Mouse (Mus musculus): ENCODE measurements around the gene Samd4.
A peak's percentile ranks its signal among the peaks of the same experiment; 100 is the strongest.

Samd4 gene

GRCm38 (mm10) chr14:46955574-46956043, 73.0 kb downstream of the Samd4 start:
- DNase-seq (ENCODE audit: low spot score) = no peak

- DNase-seq (ENCODE audit: low spot score) = no peak
Observed at GRCm38 (mm10) chr14:46956121-46956520, 73.5 kb downstream of the Samd4 start.

- no peak for DNase-seq (ENCODE audit: low spot score)
Observed at GRCm38 (mm10) chr14:46959166-46959721, 76.6 kb downstream of the Samd4 start.

GRCm38 (mm10) chr14:46959831-46960230, 77.2 kb downstream of the Samd4 start:
- DNase-seq (ENCODE audit: low spot score) = no peak

GRCm38 (mm10) chr14:46962832-46963231, 80.2 kb downstream of the Samd4 start:
- DNase-seq (ENCODE audit: low spot score) = no peak

GRCm38 (mm10) chr14:46964074-46964872, 81.6 kb downstream of the Samd4 start:
- no peak for DNase-seq (ENCODE audit: low spot score)

- no peak for DNase-seq (ENCODE audit: low spot score)
Observed at GRCm38 (mm10) chr14:46966206-46966605, 83.6 kb downstream of the Samd4 start.

GRCm38 (mm10) chr14:46968046-46968445, 85.4 kb downstream of the Samd4 start:
- no peak for DNase-seq (ENCODE audit: low spot score)

GRCm38 (mm10) chr14:46970673-46971072, 88.0 kb downstream of the Samd4 start:
- no peak for DNase-seq (ENCODE audit: low spot score)

- DNase-seq (ENCODE audit: low spot score) = no peak
Observed at GRCm38 (mm10) chr14:46971802-46972201, 89.1 kb downstream of the Samd4 start.

GRCm38 (mm10) chr14:46974874-46975273, 92.2 kb downstream of the Samd4 start:
- no peak for DNase-seq (ENCODE audit: low spot score)

- DNase-seq (ENCODE audit: low spot score) = no peak
Observed at GRCm38 (mm10) chr14:46975969-46976368, 93.3 kb downstream of the Samd4 start.

GRCm38 (mm10) chr14:46976712-46977111, 94.1 kb downstream of the Samd4 start:
- no peak for DNase-seq (ENCODE audit: low spot score)

- no peak for DNase-seq (ENCODE audit: low spot score)
Observed at GRCm38 (mm10) chr14:46977660-46978059, 95.0 kb downstream of the Samd4 start.

- DNase-seq (ENCODE audit: low spot score) = no peak
Observed at GRCm38 (mm10) chr14:46979172-46979571, 96.5 kb downstream of the Samd4 start.

- no peak for DNase-seq (ENCODE audit: low spot score)
Observed at GRCm38 (mm10) chr14:46980736-46981438, 98.2 kb downstream of the Samd4 start.

GRCm38 (mm10) chr14:46982106-46982505, 99.5 kb downstream of the Samd4 start:
- DNase-seq (ENCODE audit: low spot score) = no peak

- no peak for DNase-seq (ENCODE audit: low spot score)
Observed at GRCm38 (mm10) chr14:46984542-46985125, 102.0 kb downstream of the Samd4 start.

GRCm38 (mm10) chr14:46989694-46990093, 107.0 kb downstream of the Samd4 start:
- DNase-seq (ENCODE audit: low spot score) = peak; percentile 29

GRCm38 (mm10) chr14:46990450-46990849, 107.8 kb downstream of the Samd4 start:
- no peak for DNase-seq (ENCODE audit: low spot score)

GRCm38 (mm10) chr14:46994704-46995103, 112.0 kb downstream of the Samd4 start:
- DNase-seq (ENCODE audit: low spot score) = no peak

- DNase-seq (ENCODE audit: low spot score) = no peak
Observed at GRCm38 (mm10) chr14:46999321-47000025, 116.8 kb downstream of the Samd4 start.
